Mouse (Mus musculus) adrenal gland, postnatal 4 days (tissue): ENCODE measurements at regions not wholly inside any gene's neighbourhood (a gene's known extent, or its start where the extent isn't known, plus 50 kb on each side); places are given as distances from the start of the nearest gene placed in this dataset.
"Not testable (repeated sequence)": the region's sequence is repeated elsewhere in the genome, so short reads cannot be mapped to it uniquely, and the experiment has no call there.

Experiments used
- DNase-seq, 2 experiments: peaks; one replicate each; pipeline ENCODE4 v3.0.0; 2021 to 2022; ENCODE audit warnings: low spot score in 2 of 2, mixed read lengths in 2 of 2

DNA sequence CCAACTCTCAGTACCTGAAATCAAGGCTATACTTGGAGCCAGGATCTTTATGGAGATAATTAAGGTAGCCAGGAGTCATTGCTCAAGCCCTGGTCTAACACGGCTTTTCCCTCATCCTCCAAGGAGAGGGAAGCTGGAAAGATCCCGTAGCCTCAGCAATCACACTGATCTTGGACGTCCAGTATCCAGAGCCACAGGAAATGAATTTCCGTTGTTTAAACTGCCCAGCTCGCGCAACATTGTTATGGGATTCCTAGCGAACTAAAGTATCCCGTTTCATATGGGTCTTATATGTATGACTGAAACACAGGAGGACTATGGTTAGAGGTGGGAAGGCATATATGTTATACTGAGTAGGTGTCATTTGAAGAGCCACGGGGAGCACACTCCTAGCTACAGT is 126.3 kb upstream of the Lnx1 start:
- no peak for DNase-seq

DNA sequence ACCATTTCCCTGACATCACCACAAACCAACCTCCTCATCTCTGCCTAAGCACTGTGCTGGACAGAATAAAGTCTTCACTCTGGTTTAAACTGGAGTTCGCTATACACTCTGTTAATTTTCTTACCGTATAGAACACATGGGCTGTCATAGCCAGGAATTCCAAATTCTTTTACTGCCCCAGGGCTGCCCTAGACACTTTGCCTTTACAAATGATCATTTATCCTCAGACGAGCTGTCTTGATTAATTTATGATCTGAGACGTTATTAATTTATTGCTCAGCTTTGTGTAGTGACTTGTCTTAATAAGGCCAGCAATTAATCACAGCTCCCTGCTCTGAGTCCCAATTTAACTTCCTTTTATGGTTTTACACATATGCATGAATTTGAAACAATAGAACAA is 125.2 kb upstream of the Lnx1 start:
- DNase-seq: no peak

DNA sequence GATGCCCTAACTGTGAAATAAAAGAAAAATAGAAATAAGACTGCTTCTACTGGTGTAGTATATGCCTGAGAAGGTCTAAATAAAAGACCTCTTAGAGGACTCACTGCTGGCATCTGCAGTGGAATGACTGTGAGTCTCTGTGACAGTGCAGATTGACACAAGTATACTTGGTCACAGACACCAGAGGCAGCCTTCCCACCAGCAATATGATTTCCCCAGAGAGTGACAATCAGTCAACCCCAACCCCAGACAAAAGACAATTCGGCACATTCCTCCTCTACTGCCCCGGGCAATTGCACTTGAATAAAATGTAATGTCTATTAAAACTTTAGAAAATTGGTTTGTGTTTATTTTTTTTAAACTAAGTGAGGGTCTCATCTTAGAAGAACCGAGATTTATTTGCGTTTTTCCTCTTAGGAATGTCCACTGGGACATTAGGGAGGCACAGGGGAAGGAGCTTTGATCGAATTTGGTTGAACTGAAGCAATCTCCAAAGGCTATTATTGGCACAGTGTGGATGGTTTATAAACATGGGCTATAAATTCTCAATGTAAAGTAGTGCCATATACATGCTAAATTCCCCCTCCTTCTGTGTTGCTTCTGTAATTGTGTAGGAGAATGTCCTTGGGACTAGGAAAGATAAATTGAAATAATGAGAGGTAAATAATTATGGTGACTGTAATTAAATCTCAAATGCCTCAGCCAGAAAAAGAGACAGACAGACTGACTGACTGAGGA is 123.0 kb upstream of the Lnx1 start:
- DNase-seq: no peak

DNA sequence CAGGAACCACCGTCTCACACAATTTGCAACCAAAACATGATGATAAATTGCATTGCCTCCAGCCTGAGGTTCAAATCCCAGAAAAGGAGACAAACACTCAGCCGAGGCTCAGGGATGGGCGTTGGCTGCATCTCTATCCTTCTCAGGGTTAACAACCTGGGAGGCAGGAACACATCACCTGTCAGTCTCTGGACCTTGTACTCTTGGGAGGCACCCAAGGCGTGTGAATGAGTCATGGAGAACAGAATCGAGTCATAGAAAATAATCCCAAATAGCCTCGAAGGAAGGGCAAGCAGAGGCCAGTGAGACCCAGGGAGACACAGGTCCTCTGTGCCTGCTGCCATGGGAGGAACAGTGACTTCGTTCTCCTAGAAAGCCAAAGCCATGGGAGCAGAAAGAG is 121.0 kb upstream of the Lnx1 start:
- no peak for DNase-seq

DNA sequence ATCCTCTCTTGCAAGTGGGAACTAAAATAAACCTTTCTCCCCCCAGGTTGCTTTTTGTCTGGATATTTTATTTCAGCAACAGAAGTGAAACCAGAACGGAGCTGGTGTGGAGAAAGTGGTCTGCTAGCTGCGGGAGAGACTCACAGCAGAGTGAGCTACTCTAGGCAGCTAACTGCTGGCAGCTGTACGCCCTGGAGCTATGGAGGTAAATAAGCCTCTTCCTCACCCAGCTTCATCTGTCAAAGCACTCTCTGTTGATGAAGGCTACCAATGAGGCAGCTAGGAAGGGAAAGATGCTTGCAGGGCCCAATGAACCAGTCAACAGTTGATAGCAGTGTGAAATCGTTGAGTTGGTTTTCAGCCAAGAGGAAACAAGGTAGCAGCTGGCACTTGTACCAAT is 119.3 kb upstream of the Lnx1 start:
- DNase-seq: no peak

DNA sequence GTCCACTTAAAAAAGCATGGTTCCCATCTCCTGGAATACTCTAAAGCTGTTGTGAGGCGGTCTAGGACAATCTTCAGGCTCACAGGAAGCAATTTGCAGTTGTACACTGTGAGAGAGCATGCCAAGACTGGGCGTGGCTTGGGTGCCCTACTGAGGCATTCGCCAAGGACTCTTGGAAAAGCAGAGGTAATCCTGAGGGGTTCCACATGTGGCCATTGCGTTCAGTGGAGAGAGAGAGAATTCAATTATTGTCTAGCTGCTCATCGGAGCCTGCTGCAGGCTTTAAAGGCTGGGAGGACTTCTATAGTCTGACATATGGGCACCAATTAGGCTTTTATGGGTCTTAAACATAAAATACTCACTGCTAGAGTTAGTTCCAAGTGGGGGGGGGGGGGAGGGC is 113.8 kb upstream of the Lnx1 start:
- no peak for DNase-seq

DNA sequence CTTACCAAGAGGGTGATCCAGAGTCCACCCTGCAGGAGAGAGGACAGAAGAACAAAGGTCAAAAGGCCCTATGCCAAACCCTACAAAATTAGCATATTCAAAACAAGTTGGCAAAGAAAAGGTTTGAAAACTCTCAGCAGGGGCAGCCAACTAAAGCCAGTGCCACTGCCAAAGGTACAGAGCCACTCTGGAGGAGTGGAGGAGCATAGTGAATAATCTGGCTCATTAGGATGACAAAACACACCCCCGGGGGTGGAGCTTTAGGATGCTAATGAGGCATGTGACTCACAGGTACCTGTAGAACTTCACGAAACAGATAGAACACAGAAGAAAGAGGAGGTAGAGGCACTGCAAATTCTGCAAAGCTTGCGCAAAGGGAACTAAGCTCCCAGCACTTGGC is 110.7 kb upstream of the Lnx1 start:
- no peak for DNase-seq

DNA sequence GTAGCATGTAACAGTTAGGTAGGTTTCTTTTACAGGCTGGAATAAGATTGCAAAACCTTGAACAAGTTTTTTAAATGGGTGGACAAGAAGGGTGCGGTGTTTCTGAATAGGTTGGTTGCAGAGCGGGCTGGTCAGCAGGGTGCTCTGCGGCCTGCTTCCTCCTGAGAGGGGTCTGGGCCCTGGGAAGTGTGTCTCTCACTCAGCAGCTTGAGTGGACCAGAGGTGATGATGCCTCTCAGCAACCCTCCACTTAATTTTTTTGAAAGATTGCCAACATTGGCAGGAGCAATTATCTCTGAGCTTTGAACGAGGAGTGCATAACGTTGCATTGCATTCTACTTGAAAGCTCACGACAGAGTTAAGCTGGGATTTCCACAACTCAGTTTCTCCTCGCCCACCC is 108.3 kb upstream of the Lnx1 start:
- DNase-seq: no peak

DNA sequence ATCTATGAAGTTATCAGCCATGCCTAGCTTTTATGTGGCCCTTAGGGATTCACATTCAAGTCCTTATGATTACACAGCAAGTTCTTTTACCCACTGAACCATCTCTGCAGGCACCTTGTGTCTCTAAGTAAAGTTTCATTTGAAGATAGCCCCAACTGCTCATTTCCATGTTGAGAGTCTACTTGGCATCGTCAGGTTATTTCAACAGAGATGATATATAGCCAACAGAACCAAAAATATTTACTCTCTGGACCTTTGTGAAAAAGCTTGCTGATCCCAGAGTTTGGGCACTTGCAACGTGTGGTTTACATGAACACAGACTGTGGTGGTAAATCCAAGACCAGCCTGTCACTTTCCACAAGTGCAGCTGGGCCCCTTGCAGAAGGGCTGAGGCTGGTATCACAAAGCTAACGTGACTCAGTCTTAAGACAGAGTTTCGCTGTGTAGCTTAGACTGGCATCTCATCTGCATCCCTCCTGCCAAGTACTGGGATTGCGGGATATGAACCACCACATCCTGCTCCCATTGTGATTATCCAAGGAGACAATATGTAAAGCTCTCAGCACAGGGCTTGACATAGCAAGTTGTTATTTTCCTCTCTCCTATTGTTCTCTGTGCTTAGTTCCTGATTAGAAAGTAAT is 105.0 kb upstream of the Lnx1 start:
- DNase-seq: no peak

DNA sequence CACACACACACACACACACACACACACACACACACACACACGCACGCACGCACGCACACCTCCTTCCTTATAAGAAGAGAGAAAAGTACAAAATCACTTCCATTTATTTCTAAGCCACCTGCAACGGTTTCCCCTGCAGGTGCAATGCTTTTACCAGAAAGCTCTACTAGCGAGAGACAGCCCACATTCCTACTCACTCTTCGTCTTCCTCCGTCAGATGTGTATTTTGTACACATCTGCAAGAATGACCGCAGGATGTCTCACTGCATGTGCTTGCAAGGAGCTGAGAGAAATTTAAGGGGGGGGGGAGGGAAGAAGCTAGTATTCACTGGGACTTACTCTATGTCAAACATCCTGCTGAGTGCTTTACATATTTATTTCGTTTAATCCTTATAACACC is 99.2 kb upstream of the Lnx1 start:
- DNase-seq: no peak

DNA sequence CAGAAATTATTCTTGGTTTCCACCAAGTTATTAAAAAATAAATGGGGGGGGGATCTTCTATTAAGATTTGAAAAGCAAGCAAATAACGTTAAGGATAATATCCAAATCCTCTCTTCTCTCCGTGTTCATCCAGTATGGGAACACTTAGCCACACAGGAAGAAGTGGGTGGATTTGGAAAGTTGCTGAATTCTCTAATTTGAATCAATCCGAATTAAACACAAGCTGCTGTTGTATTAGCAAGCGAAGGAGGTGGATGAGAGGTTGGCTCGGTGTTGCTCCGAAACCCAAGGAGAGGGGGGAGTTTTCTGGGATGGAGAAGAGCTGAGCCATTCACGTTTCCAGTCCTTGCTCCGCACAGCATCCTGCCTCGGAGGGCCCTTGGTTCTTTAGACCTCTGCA is 97.6 kb upstream of the Lnx1 start:
- DNase-seq: no peak

DNA sequence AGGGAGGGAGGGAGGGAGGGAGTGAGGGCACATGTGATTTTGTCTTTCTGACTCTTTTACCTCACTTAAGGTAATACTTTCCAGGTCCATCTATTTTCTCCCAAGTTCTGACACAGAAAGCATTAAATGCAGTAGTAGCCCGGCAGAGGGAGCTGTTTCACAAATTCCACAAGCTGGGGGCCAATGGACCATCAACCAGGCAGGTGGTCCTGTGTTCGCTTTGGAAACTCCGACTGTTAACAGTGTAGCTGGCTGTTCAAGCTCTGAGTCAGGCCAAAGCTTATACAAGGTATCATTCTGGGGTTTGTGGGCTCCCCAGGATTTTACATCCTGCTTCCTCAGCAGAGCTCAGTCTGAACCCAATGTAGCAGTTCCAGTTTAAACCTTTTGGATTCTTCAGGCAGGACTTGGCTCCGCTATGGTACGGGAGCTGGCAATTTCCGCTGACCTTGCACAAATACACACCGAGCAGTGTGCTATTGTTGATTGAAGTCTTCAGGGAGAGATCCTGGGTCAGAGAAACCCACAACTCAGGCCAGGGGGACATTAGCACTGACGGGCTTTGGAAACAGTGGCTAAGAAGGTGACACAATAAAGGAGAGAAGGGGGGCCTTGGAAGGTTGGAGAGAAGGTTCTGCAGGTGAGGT is 93.8 kb upstream of the Lnx1 start:
- DNase-seq: no peak

DNA sequence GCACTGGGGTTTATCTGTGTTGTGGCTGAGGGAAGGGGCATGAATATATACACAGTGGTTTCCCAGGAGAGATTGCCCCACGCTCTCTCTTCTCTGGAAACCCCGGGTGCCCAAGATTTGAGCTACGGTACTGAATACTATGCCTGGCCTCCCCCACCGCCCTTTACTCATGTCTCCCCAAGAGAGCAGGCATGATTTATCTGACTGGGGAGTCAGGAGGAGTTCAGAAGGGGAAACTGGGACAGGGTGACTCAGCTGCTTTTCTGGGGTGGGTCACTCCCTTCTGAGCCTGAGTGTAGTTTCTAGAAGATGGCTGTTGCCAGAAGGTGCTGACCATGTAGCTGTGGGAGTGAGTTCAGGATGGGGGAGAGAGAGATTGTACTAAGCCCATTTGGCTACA is 92.0 kb upstream of the Lnx1 start:
- no peak for DNase-seq

DNA sequence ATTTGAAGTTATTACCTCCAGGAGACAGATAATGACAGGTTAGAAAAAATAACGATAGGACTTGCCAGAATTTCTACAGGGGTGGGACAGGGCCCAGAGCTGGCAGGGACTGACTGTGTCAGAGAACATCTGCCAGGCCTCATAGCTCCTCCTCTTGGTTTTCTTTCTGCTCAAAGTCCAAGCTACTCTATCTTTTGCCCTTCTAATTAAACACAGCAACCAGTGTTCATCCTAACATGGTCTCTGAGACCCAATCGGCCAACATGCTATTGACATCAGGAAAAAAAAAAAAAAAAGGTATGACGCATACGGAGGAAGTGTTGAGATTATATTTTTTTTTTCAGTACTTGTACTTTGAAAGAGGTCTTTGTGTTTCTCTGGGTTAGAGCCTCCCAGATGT is 90.7 kb upstream of the Lnx1 start:
- DNase-seq: no peak

DNA sequence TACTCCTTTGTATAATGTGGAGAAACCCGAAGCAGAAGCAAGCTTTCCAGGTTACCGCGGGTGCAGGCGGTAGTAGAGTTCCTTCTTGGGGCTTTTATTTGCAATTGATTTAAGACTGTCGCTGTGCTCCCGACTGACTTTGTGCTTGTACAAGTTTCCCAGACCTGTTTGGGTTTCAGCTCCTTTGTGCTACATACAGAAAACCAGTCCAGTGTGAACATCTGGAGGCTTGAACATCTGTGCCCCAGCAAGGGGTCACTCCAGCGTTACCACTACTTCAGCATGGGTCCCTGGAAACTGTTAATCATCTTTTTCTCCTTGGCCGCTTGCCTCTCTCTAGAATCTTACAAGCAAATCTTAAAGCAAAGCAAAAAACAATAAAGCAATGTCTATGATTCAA is 90.2 kb upstream of the Lnx1 start:
- no peak for DNase-seq

DNA sequence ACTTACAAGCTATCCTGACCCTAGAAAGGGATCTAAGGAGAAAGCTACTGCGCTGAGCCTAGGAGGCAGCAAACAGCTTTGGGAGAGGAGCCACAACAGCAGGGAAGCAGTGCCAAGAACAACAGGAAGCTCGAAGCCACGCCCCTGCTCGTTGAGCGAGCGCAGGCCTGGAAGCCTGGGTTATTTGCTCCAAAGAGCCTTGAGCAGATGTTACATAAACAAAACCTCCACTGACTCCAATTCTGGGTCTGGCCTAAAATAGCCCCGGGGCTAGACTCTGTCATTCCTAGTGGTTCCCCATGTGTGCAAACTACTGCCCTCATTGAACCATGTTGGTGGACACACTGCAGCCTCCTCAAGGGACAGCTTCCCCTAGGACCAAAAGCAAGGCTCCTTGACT is 89.6 kb upstream of the Lnx1 start:
- DNase-seq: peak; percentile 49 to 70

DNA sequence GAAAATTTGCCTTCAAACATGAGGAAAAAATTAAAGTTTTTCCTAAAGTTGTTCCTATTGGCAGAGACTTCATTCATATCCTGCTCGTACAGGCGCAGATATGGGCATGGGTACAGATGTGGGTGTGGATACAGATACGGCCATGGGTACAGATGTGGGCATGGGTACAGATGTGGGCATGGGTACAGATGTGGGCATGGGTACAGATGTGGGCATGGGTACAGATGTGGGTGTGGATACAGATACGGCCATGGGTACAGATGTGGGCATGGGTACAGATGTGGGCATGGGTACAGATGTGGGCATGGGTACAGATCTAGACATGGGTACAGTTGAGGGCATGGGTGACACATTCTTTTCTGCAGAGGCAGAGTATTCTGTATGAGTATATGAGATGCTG is 87.8 kb upstream of the Lnx1 start:
- DNase-seq: not testable (repeated sequence)

DNA sequence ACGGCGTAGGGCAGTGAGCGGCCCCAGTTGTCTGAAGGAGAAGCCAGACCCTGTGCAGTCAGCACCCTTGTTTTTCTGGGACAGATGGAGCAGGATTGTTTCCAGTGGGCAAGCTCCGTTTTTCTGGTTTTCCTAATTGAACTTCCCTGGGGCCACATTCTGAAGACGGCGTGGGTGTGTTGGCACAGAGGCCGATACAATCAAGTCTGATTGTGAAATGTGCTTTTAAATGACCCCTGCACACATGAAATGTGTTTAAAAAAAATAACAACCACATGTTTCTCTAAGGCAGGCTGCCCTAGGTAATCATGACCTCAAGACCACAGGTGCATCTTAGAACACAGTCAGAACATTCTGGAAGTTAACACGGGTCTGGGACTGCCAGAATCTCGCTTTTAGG is 81.2 kb upstream of the Lnx1 start:
- no peak for DNase-seq

DNA sequence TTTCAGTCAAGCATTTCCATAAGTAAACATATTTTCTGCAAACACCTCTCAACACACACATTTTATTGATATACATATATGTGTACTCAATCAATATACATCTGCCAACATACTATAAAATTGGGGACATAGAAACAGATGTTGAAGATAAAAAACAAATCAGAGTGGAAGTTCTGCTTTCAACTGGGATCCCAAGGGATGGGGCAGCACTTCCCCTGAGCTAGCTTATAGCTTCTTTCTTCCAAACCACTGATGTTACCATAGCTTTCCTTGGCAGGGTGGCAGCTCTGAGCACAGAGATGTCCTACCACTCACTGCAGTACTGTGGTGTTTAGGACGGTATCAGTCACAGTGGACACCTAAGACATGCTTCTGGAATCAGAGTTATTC is 75.4 kb upstream of the Lnx1 start:
- DNase-seq: no peak

DNA sequence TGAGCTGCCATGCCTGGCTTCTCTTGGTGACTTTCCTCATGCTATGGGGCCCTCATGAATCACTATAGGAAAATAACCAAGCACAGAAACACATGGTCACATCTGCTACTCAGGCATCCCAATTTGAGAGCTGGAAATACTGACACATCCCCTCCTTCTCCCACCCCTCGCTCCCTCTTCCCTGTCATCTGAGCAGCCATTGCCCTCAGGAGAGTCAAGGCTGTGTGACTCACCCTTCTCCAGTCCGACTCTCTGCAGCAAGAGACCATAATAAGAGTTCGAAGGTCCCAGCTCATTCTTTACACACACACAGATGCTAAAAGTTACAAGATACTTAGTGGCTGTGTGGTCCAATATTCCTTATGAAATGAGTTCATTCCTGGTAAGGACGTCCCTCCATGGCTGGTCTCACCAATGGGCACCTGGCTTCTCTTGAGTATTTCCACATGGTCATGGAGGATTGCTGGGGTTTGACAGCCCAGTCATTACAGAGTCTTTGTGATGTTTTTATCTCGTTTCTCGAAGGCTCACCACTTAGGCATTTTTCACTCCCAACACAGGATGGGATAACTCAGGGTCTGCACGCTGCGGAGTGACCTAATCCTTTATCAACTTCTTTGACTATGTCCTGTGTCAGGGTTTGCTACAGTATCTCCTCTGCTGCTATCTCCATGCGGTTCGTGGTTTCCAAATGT is 74.8 kb upstream of the Lnx1 start:
- no peak for DNase-seq

DNA sequence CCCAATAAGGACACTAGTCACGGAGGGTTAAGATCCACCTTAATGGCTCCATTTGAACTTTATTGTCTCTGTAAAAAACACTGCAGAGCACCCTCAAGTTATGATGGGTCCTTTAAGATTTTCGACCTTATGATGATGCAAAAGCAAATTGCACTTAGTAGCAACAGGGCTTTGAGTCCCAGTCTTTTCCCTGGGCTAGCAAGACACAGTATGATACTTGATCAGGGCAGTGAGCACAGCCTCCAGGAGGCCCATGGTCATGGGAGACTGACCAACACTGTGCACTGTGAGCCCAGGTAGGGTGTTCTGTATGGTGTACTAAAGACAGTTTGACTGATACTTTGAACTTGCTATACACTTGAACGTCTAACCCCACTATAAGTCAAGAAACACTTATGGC is 73.4 kb upstream of the Lnx1 start:
- DNase-seq: no peak

DNA sequence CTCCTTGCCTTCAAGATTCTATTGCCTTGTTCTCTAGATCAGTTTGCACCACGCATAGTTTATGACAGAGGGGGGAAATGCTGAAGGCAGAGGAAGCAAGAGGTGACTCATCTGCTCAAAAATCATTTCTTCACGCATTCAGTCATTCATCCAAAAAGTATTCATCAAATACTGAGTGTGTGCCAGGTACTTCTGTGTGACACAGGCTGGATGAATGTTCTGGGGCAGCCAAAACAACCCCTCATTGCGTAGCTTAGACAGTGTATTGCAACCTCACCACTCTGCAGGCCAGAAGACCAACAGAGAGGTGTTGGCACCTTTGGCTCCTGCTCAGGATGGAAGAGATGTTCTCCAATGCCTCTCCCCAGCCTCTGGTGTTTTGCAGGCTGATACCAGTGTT is 72.9 kb upstream of the Lnx1 start:
- no peak for DNase-seq
